Mouse (Mus musculus): ENCODE measurements at regions not wholly inside any gene's neighbourhood (a gene's known extent, or its start where the extent isn't known, plus 50 kb on each side); places are given as distances from the start of the nearest gene placed in this dataset.

GRCm38 (mm10) chr17:48592457-48592856 is 137.8 kb downstream of the Unc5cl start:
- DNase-seq (ENCODE audit: low spot score), result no peak
- no peak overlapping the region for H3K4me2 ChIP-seq (ENCODE audit: low read depth, low read length)
- 82% methylated on average over 1 of the region's 1 CpGs for WGBS
- H3K27me3 ChIP-seq (ENCODE audit: insufficient read depth, low read length), result no peaks in the 10 kb centered on the region
- no peaks in the 10 kb centered on the region for H3K36me3 ChIP-seq (ENCODE audit: insufficient read depth, low read length)
- no peak overlapping the region for H3K9ac ChIP-seq (replicated peaks; ENCODE audit: low read length)
- H3K27ac ChIP-seq, result no peak overlapping the region
- ATAC-seq, result no peak
- no peaks in the 10 kb centered on the region for H3K4me1 ChIP-seq (ENCODE audit: insufficient read depth, low read length)
- no peak overlapping the region for H3K4me3 ChIP-seq (ENCODE audit: low read length)
- H3K9me3 ChIP-seq (ENCODE audit: low read length), result no peaks in the 10 kb centered on the region
- no peak for TF ChIP-seq CTCF (IDR thresholded peaks at IDR 0.05; ENCODE audit: low read depth)

- Histone ChIP-seq H3K4me2 (ENCODE audit: low read depth, low read length) (no peak overlapping the region), H3K9ac (replicated peaks; ENCODE audit: low read length) (no peak overlapping the region), H3K36me3 (ENCODE audit: insufficient read depth, low read length) (no peaks in the 10 kb centered on the region), H3K4me3 (ENCODE audit: low read length) (no peak overlapping the region), H3K9me3 (ENCODE audit: low read length) (no peaks in the 10 kb centered on the region), H3K4me1 (ENCODE audit: insufficient read depth, low read length) (no peaks in the 10 kb centered on the region), H3K27ac (no peak overlapping the region), H3K27me3 (ENCODE audit: insufficient read depth, low read length) (no peaks in the 10 kb centered on the region)
- 77% methylated on average over 10 of the region's 10 CpGs for WGBS
- ATAC-seq (no peak), DNase-seq (ENCODE audit: low spot score) (no peak)
- TF ChIP-seq CTCF (IDR thresholded peaks at IDR 0.05; ENCODE audit: low read depth), result peak; percentile 41
Observed at GRCm38 (mm10) chr17:48595418-48595963, 140.8 kb downstream of the Unc5cl start.

- Histone ChIP-seq H3K4me1 (ENCODE audit: insufficient read depth, low read length) (no peaks in the 10 kb centered on the region), H3K27ac (no peak overlapping the region), H3K4me2 (ENCODE audit: low read depth, low read length) (no peak overlapping the region), H3K9ac (replicated peaks; ENCODE audit: low read length) (no peak overlapping the region), H3K36me3 (ENCODE audit: insufficient read depth, low read length) (no peaks in the 10 kb centered on the region), H3K4me3 (ENCODE audit: low read length) (no peak overlapping the region), H3K27me3 (ENCODE audit: insufficient read depth, low read length) (no peaks in the 10 kb centered on the region), H3K9me3 (ENCODE audit: low read length) (no peaks in the 10 kb centered on the region)
- peak; percentile 53 for TF ChIP-seq CTCF (IDR thresholded peaks at IDR 0.05; ENCODE audit: low read depth)
- DNase-seq (ENCODE audit: low spot score), result no peak
- no peak for ATAC-seq
- WGBS, result 78% methylated on average over 3 of the region's 3 CpGs
Observed at GRCm38 (mm10) chr17:48596406-48596805, 141.7 kb downstream of the Unc5cl start.

GRCm38 (mm10) chr17:48597301-48597700 is 142.6 kb downstream of the Unc5cl start:
- no peak overlapping the region for H3K4me3 ChIP-seq (ENCODE audit: low read length)
- ATAC-seq (no peak), DNase-seq (ENCODE audit: low spot score) (no peak)
- H3K36me3 ChIP-seq (ENCODE audit: insufficient read depth, low read length), result no peaks in the 10 kb centered on the region
- no peaks in the 10 kb centered on the region for H3K9me3 ChIP-seq (ENCODE audit: low read length)
- H3K27me3 ChIP-seq (ENCODE audit: insufficient read depth, low read length), result no peaks in the 10 kb centered on the region
- 100% methylated on average over 1 of the region's 1 CpGs for WGBS
- no peak overlapping the region for H3K4me2 ChIP-seq (ENCODE audit: low read depth, low read length)
- H3K27ac ChIP-seq, result no peak overlapping the region
- H3K4me1 ChIP-seq (ENCODE audit: insufficient read depth, low read length), result no peaks in the 10 kb centered on the region
- no peak overlapping the region for H3K9ac ChIP-seq (replicated peaks; ENCODE audit: low read length)
- TF ChIP-seq CTCF (IDR thresholded peaks at IDR 0.05; ENCODE audit: low read depth), result peak; percentile 33; the same call in 1 of the 2 replicates

GRCm38 (mm10) chr17:48598471-48599141 is 143.9 kb downstream of the Unc5cl start:
- Histone ChIP-seq H3K4me3 (ENCODE audit: low read length) (no peak overlapping the region), H3K36me3 (ENCODE audit: insufficient read depth, low read length) (no peaks in the 10 kb centered on the region), H3K9ac (replicated peaks; ENCODE audit: low read length) (no peak overlapping the region), H3K27ac (no peak overlapping the region), H3K4me1 (ENCODE audit: insufficient read depth, low read length) (no peaks in the 10 kb centered on the region), H3K27me3 (ENCODE audit: insufficient read depth, low read length) (no peaks in the 10 kb centered on the region), H3K4me2 (ENCODE audit: low read depth, low read length) (no peak overlapping the region), H3K9me3 (ENCODE audit: low read length) (no peaks in the 10 kb centered on the region)
- DNase-seq (ENCODE audit: low spot score), result no peak
- no peak for TF ChIP-seq CTCF (IDR thresholded peaks at IDR 0.05; ENCODE audit: low read depth)
- WGBS, result 87% methylated on average over 16 of the region's 16 CpGs
- no peak for ATAC-seq

GRCm38 (mm10) chr17:48600176-48600575 is 145.5 kb downstream of the Unc5cl start:
- no peak overlapping the region for H3K4me3 ChIP-seq (ENCODE audit: low read length)
- no peaks in the 10 kb centered on the region for H3K27me3 ChIP-seq (ENCODE audit: insufficient read depth, low read length)
- H3K36me3 ChIP-seq (ENCODE audit: insufficient read depth, low read length), result no peaks in the 10 kb centered on the region
- no peaks in the 10 kb centered on the region for H3K9me3 ChIP-seq (ENCODE audit: low read length)
- no peak for TF ChIP-seq CTCF (IDR thresholded peaks at IDR 0.05; ENCODE audit: low read depth)
- WGBS, result 69% methylated on average over 6 of the region's 6 CpGs
- no peak overlapping the region for H3K9ac ChIP-seq (replicated peaks; ENCODE audit: low read length)
- DNase-seq (ENCODE audit: low spot score) (no peak), ATAC-seq (no peak)
- no peak overlapping the region for H3K27ac ChIP-seq
- no peak overlapping the region for H3K4me2 ChIP-seq (ENCODE audit: low read depth, low read length)
- H3K4me1 ChIP-seq (ENCODE audit: insufficient read depth, low read length), result no peaks in the 10 kb centered on the region

- peak; percentile 53 for ATAC-seq
- no peak overlapping the region for H3K9ac ChIP-seq (replicated peaks; ENCODE audit: low read length)
- no peaks in the 10 kb centered on the region for H3K9me3 ChIP-seq (ENCODE audit: low read length)
- no peak overlapping the region for H3K27ac ChIP-seq
- no peaks in the 10 kb centered on the region for H3K27me3 ChIP-seq (ENCODE audit: insufficient read depth, low read length)
- no peaks in the 10 kb centered on the region for H3K4me1 ChIP-seq (ENCODE audit: insufficient read depth, low read length)
- no peaks in the 10 kb centered on the region for H3K36me3 ChIP-seq (ENCODE audit: insufficient read depth, low read length)
- peak; percentile 79 for TF ChIP-seq CTCF (IDR thresholded peaks at IDR 0.05; ENCODE audit: low read depth)
- peak; percentile 82 for DNase-seq (ENCODE audit: low spot score)
- H3K4me3 ChIP-seq (ENCODE audit: low read length), result no peak overlapping the region
- H3K4me2 ChIP-seq (ENCODE audit: low read depth, low read length), result no peak overlapping the region
- 3% methylated on average over 6 of the region's 6 CpGs for WGBS
Observed at GRCm38 (mm10) chr17:48602554-48602953, 147.9 kb downstream of the Unc5cl start.
